In genomic region chr2:83759216-83759648, GRCm38 (mm10) we compare ENCODE assay signal across 8 mouse cellular contexts. TPM values are rescaled to one million over a fixed set of nuclear protein-coding genes. Genes with fewer than 3 reads are reported as not detected.
DNase-seq lines count a peak whose midpoint lies in the region; ATAC-seq and TF ChIP-seq lines count a peak whose summit lies in the region.

No protein-coding gene starts in this region.

- peak; percentile 38 for DNase-seq in cerebellum, adult 11-12 months
- DNase-seq in neural tube, embryonic 10.5 days (ENCODE audit: extremely low spot score, low spot score) = peak; percentile 36
- DNase-seq in spleen, postnatal 14 days (ENCODE audit: low spot score in 2 of 2) = no peak
- no peak for DNase-seq in adrenal gland, postnatal 36 days
- no peak for DNase-seq in lung, postnatal 10 days
- DNase-seq in lung, adult 18-20 months = no peak

- 0 out of 2 replicates have a peak, but pooled peaks cover 17% of the 10 kb centered on the region for H3K36me3 ChIP-seq in embryonic facial prominence, embryonic 12.5 days
- H3K36me3 ChIP-seq in intestine, postnatal 0 days (ENCODE audit: control insufficient read depth, insufficient read depth) = peaks cover 16% of the 10 kb centered on the region

- H3K4me2 ChIP-seq in embryonic facial prominence, embryonic 12.5 days (replicated peaks) = no peak overlapping the region
- H3K4me2 ChIP-seq in intestine, postnatal 0 days (replicated peaks; ENCODE audit: low read depth) = peak overlapping the region; percentile 31

- no peak for TF ChIP-seq CTCF in intestine, postnatal 0 days (IDR thresholded peaks at IDR 0.05; ENCODE audit: low read depth)

- no peak overlapping the region for H3K4me3 ChIP-seq in embryonic facial prominence, embryonic 12.5 days
- H3K4me3 ChIP-seq in intestine, postnatal 0 days (ENCODE audit: low read depth, low read length) = no peak overlapping the region

- no peaks in the 10 kb centered on the region for H3K27me3 ChIP-seq in embryonic facial prominence, embryonic 12.5 days
- H3K27me3 ChIP-seq in intestine, postnatal 0 days (replicated peaks; ENCODE audit: control insufficient read depth, insufficient read depth, low read length) = no peaks in the 10 kb centered on the region

- H3K4me1 ChIP-seq in embryonic facial prominence, embryonic 12.5 days = peaks cover 5% of the 10 kb centered on the region; the same call in 1 of the 2 replicates
- no peaks in the 10 kb centered on the region for H3K4me1 ChIP-seq in intestine, postnatal 0 days (replicated peaks; ENCODE audit: control insufficient read depth, insufficient read depth, low read length)

- 0 out of 2 replicates have a peak, but pooled peaks have one; percentile 24 for ATAC-seq in embryonic facial prominence, embryonic 12.5 days (ENCODE audit: insufficient number of reproducible peaks, insufficient read depth, low FRiP score, low TSS enrichment)
- ATAC-seq in intestine, postnatal 0 days = peak; percentile 87

- no peak overlapping the region for H3K9ac ChIP-seq in embryonic facial prominence, embryonic 12.5 days
- no peak overlapping the region for H3K9ac ChIP-seq in intestine, postnatal 0 days (ENCODE audit: low read depth, low read length)

- H3K9me3 ChIP-seq in embryonic facial prominence, embryonic 12.5 days = no peaks in the 10 kb centered on the region
- H3K9me3 ChIP-seq in intestine, postnatal 0 days (ENCODE audit: control insufficient read depth) = no peaks in the 10 kb centered on the region

- WGBS in embryonic facial prominence, embryonic 12.5 days = 36% methylated on average over 11 of the region's 11 CpGs
- WGBS in intestine, postnatal 0 days = 33% methylated on average over 11 of the region's 11 CpGs

- no peak overlapping the region for H3K27ac ChIP-seq in embryonic facial prominence, embryonic 12.5 days
- peak overlapping the region; percentile 87 for H3K27ac ChIP-seq in intestine, postnatal 0 days (ENCODE audit: low read depth, low read length)

RNA-seq across cellular contexts. Expression of gene Itgav, which starts 35.0 kb away (rescaled TPM):
- 73.7 and 83.2 TPM in 2 replicates for polyA plus RNA-seq in embryonic facial prominence, embryonic 12.5 days (2016; fragmentation: Nextera tagmentation; extraction: Ambion mirVana)
- 86.6 and 95.0 TPM in 2 replicates for polyA plus RNA-seq in intestine, postnatal 0 days (2015; fragmentation: Nextera tagmentation; extraction: Ambion mirVana)
- total RNA-seq in adrenal gland, postnatal 36 days (2021) = 100 to 1,000 TPM; 122 to 131 TPM

RNA-seq across cellular contexts. Expression of gene Fam171b, which starts 53.2 kb away (rescaled TPM):
- polyA plus RNA-seq in embryonic facial prominence, embryonic 12.5 days (2016; fragmentation: Nextera tagmentation; extraction: Ambion mirVana) = 22.7 and 24.8 TPM in 2 replicates
- polyA plus RNA-seq in intestine, postnatal 0 days (2015; fragmentation: Nextera tagmentation; extraction: Ambion mirVana) = 3.6 and 4.2 TPM in 2 replicates
- total RNA-seq in adrenal gland, postnatal 36 days (2021) = 1 to 10 TPM; 3.8 to 4.0 TPM

Comparison
In these comparisons a context has a peak if more than half of its experiments do, and no peak if none do; other contexts are left out.
1. DNase-seq: peak in cerebellum, adult 11-12 months (single experiment) and neural tube, embryonic 10.5 days (single experiment); none in spleen, postnatal 14 days (0 of 2), adrenal gland, postnatal 36 days (0 of 2), lung, postnatal 10 days (single experiment) and lung, adult 18-20 months (0 of 2).